Mouse (Mus musculus) olfactory bulb, adult 2 months (tissue): ENCODE data around the gene Ahsg. TPM values are rescaled to one million over a fixed set of nuclear protein-coding genes. Genes with fewer than 3 reads are reported as not detected.
A peak's percentile ranks its signal among the peaks of the same experiment; 100 is the strongest.

ENCODE experiments used
- H3K27ac ChIP-seq: fragments of 200-500 bp; 2 replicates; pipeline ENCODE4 v1.5.1; 2012; ENCODE audit warnings: low read depth, low read length; ENCODE audit not compliant: insufficient read depth
- H3K4me1 ChIP-seq: fragments of 200-500 bp; 2 replicates; pipeline ENCODE4 v1.6.1; 2012; ENCODE audit warnings: low read length; ENCODE audit not compliant: control insufficient read depth, insufficient read depth
- H3K4me3 ChIP-seq: fragments of 200-500 bp; 2 replicates; pipeline ENCODE4 v1.5.1; 2012; ENCODE audit warnings: mild to moderate bottlenecking, low read depth, low read length, moderate library complexity; ENCODE audit not compliant: insufficient read depth
- CTCF ChIP-seq: fragments of 200-500 bp; IDR thresholded peaks from 2 replicates; pipeline ENCODE4 v1.5.1; 2012; ENCODE audit warnings: low read depth, mild to moderate bottlenecking, low read length, moderate library complexity; ENCODE audit not compliant: insufficient read depth
- POLR2A ChIP-seq: fragments of 200-500 bp; IDR thresholded peaks from 2 replicates; pipeline ENCODE4 v1.6.1; 2012; ENCODE audit warnings: mild to moderate bottlenecking, low read depth, low read length, moderate library complexity; ENCODE audit not compliant: insufficient read depth
- WGBS: fragments of 180-500 bp; shearing (Covaris S2); methylation state at CpG from one replicate; pipeline ENCODE4 v1.1.7; 2018; 5-methylcytosine and 5-hydroxymethylcytosine counted together
- polyA plus RNA-seq: library from polyadenylated mRNA; stranded (reverse); fragments of >200 nt; gene quantifications from 2 replicates; pipeline ENCODE4 v1.2.4, GENCODE M21; 2012; ENCODE audit warnings: low replicate concordance; ENCODE audit not compliant: missing spikeins, insufficient read depth, insufficient read length

The Ahsg gene
- polyA plus RNA-seq: not detected in 2 replicates

DNA sequence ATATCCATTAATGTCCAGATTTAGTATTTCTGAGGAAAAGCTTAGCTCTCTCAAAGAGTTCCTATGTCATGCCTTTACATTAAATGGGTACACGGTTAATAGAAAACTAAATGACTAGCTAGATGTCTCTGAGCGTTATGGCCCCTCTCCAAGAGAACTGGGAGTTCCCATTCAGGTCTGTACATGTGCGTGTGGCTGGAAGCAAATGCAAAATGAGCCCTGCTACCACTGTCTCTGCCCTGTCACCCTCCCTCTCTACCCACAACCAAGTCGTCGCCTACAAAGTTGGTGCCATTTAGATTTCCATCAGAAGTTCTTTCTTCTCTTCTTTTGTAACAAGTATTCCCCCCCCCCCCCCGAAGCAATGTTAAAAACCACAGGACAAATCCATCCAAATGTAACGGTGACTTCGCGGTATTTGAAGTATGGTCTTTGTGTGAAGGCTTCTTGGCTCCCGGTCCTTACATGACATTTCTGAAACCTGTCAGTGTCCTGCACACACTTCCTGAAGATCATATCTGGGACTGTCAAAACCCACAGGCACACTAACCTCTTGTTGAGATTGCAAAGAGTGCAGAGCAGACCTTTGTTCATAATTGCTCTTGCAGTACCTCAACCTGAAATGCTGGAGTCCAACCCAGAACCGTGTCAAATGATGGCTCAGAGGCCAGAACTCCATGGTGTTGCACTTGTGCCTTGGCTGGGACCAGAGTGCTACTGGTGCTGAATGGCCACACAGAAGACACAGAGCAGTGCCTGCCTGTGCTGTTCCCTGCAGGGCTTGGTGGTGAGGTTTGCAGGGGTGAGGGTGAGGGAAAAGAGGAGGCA is at the start of gene Ahsg:
Ahsg (plus strand) TSS at position 595 of the 828 bp plus-strand sequence.
- Histone ChIP-seq H3K4me3 (no peak within 1 kb of the TSS), H3K4me1 (no peaks in the 10 kb centered on the region), H3K27ac (no peak within 1 kb of the TSS)
- 73% methylated on average over 11 of the region's 11 CpGs for WGBS
- TF ChIP-seq POLR2A (no peak), CTCF (no peak)

DNA sequence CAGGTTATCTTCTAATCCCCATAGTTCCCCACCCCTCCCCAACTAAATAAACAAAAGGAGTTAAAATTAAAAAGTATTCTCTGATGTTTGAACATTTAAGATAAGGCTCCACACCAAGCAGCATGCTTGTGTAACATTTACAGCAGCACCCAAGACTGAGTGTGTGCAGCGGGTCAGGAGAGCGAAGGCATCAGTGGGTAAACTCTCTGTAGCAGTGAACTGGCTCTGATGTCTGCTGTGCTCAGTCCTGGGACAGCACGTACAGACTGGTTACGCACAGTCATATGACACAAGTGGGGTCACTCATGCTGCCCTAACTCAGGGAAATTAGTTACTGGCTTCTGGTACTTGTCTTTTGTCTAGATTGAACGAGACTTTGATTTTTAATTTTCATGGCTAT is 48.2 kb upstream of the Ahsg start:
- H3K4me1 ChIP-seq: peaks cover 11% of the 10 kb centered on the region
- TF ChIP-seq CTCF: no peak
- TF ChIP-seq POLR2A: no peak
- H3K27ac ChIP-seq: no peak overlapping the region
- no peak overlapping the region for H3K4me3 ChIP-seq
- WGBS: 96% methylated on average over 5 of the region's 5 CpGs

DNA sequence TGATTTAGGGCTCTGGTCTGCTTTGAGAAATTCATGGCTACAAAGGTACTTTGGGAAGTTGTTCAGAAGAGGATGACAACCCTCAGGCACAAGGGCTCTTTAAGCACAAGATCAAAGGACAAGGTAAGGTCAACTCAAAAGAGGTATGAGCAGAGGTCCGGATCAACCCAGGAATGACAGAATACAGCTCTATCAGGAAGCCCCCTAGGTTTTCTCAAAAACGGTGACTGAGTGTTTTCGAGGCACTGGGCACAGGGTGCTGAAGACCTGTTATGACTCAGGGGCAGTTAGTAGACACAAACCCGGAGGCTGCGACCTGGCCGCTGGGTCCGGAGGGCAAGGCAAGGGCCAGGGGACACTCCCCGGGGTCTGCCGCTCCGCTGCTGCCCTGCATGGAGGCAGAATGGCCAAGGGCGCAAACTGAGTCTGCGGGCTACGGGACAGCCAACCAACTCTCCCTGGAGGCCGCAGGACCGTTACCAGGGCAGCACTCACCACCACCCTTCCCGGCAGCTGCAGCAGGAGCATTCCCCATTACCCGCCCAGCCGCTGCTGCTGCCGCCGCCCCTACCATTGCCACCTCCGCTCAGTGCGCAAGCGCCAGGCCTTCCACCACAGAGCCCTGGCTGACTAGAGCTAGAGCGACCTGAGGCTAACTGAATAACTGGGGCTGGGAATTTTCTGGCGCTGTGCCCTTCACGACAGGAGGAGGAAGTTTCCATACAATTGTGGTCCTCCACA is 46.8 kb upstream of the Ahsg start:
- Histone ChIP-seq H3K27ac (peak overlapping the region; percentile 54; the same call in 1 of the 2 replicates), H3K4me1 (peaks cover 11% of the 10 kb centered on the region), H3K4me3 (peak overlapping the region; percentile 65)
- peak; percentile 50 for TF ChIP-seq POLR2A
- TF ChIP-seq CTCF: no peak
- WGBS: 4% methylated on average over 26 of the region's 26 CpGs

GRCm38 (mm10) chr16:22844834-22845233 is 46.2 kb upstream of the Ahsg start:
- Histone ChIP-seq H3K4me3 (peak overlapping the region; percentile 65; the same call in 1 of the 2 replicates), H3K27ac (no peak overlapping the region), H3K4me1 (peaks cover 8% of the 10 kb centered on the region)
- no peak for TF ChIP-seq CTCF
- WGBS: 54% methylated on average over 5 of the region's 5 CpGs

DNA sequence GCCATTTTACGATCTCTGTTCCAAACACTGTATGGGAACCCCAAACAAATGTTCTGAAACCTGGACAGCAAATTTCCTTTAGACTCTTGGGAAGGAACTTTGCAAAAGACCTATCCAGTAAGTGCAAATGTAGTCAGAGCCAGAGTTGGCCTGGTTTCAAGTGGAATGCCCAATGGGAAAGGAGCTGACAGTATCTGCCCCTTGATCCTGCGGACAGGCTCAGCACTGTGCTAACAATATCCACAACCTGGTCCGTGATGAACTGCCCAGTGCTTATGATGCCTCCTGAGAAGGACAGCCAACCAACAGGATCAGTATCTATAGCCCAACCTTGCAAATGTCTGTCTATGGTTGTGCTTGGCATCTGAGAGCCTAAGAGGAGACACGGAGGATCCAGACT is 45.6 kb upstream of the Ahsg start:
- TF ChIP-seq CTCF (no peak), POLR2A (no peak)
- 82% methylated on average over 4 of the region's 4 CpGs for WGBS
- Histone ChIP-seq H3K27ac (no peak overlapping the region), H3K4me3 (no peak overlapping the region), H3K4me1 (peaks cover 5% of the 10 kb centered on the region; the same call in 1 of the 2 replicates)

- no peak overlapping the region for H3K27ac ChIP-seq
- TF ChIP-seq CTCF (no peak), POLR2A (no peak)
- H3K4me1 ChIP-seq: peaks cover 5% of the 10 kb centered on the region; the same call in 1 of the 2 replicates
- WGBS: 82% methylated on average over 1 of the region's 1 CpGs
- no peak overlapping the region for H3K4me3 ChIP-seq
Measured at GRCm38 (mm10) chr16:22847686-22848085, 43.4 kb upstream of the Ahsg start.

GRCm38 (mm10) chr16:22848331-22848730 is 42.7 kb upstream of the Ahsg start:
- no peak overlapping the region for H3K27ac ChIP-seq
- no peak for TF ChIP-seq CTCF
- no peak for TF ChIP-seq POLR2A
- no peak overlapping the region for H3K4me3 ChIP-seq
- H3K4me1 ChIP-seq: peaks cover 5% of the 10 kb centered on the region; the same call in 1 of the 2 replicates
- 29% methylated on average over 1 of the region's 1 CpGs for WGBS

DNA sequence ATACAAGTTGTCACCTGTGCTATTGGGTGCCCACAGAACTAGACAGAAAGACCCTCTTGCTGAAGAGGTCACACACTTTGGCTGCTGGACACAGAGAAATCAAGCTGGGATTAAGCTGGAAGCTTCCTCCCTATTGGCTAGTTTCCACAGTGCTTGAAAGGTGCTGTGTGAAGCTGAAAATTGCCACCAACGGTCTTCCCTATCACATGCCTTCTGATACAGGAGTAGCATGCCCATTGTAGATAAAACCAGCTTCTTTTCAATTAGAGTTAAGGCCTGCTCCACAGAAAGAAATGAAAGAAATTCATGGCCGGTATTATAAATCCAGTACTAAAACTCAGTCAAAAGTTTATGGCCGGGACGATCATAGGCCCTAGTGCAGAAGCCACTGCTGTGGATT is 38.4 kb upstream of the Ahsg start:
- Histone ChIP-seq H3K4me1 (no peaks in the 10 kb centered on the region), H3K27ac (no peak overlapping the region), H3K4me3 (no peak overlapping the region)
- WGBS: 88% methylated on average over 4 of the region's 4 CpGs
- TF ChIP-seq POLR2A (no peak), CTCF (no peak)

DNA sequence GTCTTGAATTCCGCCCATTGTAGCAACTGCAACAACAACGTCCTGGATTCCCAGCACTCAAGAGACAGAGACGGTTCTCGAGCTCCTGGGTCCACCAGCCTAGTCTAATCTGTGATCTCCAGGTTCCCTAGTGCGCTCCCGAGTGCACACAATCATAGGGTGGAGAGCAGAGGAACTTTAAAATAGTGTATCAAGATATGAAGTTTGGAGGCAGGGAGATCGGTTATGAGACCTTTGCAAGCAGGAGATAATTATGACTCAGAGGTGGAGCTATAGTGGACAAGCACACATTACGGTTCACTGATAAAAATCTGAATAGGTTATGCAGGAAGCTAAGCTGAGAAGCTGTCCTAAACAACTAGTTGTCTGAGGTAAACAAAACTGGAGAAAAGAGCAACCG is 34.3 kb upstream of the Ahsg start:
- peaks cover 4% of the 10 kb centered on the region; the same call in 1 of the 2 replicates for H3K4me1 ChIP-seq
- H3K27ac ChIP-seq: 0 out of 2 replicates have a peak overlapping the region, but pooled peaks have one; percentile 11
- TF ChIP-seq POLR2A (no peak), CTCF (no peak)
- peak overlapping the region; percentile 65 for H3K4me3 ChIP-seq
- WGBS: 6% methylated on average over 9 of the region's 9 CpGs
